Mouse (Mus musculus): ENCODE results near the gene B3galt4. TPM values are rescaled to one million over a fixed set of nuclear protein-coding genes. Genes with fewer than 3 reads are reported as not detected.

Gene B3galt4
- total and polyA plus RNA-seq, 3 experiments = 1.9 to 10.9 (median 3.6) TPM

GRCm38 (mm10) chr17:33925406-33926116, 25.7 kb downstream of the B3galt4 start:
- Histone ChIP-seq H3K36me3 (replicated peaks) (peaks cover 67% of the 10 kb centered on the region), H3K4me1 (ENCODE audit: insufficient read depth, low read depth, low read length) (peaks cover 69% of the 10 kb centered on the region), H3K4me3 (ENCODE audit: low read depth, low read length) (peak overlapping the region; percentile 45; the same call in 1 of the 2 replicates), H3K27me3 (ENCODE audit: insufficient read depth, low read length) (no peaks in the 10 kb centered on the region), H3K9me3 (replicated peaks) (no peaks in the 10 kb centered on the region)
- TF ChIP-seq CTCF (IDR thresholded peaks at IDR 0.05; ENCODE audit: low read depth, low read length) (0 out of 2 replicates have a peak, but pooled peaks have one; percentile 2), GATA2 (IDR thresholded peaks at IDR 0.05; ENCODE audit: borderline replicate concordance, low read depth, low read length) (no peak), TAL1 (conservative IDR thresholded peaks at IDR 0.05; ENCODE audit: low read depth, low read length) (no peak), POLR2AphosphoS5 (IDR thresholded peaks at IDR 0.05; ENCODE audit: insufficient replicate concordance, low read depth, low read length) (no peak), GATA1 (IDR thresholded peaks at IDR 0.05; ENCODE audit: borderline replicate concordance, low read length) (no peak)
- ATAC-seq (ENCODE audit: extremely low read depth, insufficient number of reproducible peaks, low FRiP score, poor library complexity, severe bottlenecking) = no peak
- no peak for DNase-seq (ENCODE audit: low spot score)

GRCm38 (mm10) chr17:33924577-33925283, 26.6 kb downstream of the B3galt4 start:
- peak overlapping the region; percentile 24; the same call in 1 of the 2 replicates for H3K4me3 ChIP-seq (ENCODE audit: low read depth, low read length)
- DNase-seq (ENCODE audit: low spot score) (no peak), ATAC-seq (ENCODE audit: extremely low read depth, insufficient number of reproducible peaks, low FRiP score, poor library complexity, severe bottlenecking) (peak; percentile 32; the same call in 1 of the 2 replicates)
- peaks cover 74% of the 10 kb centered on the region for H3K4me1 ChIP-seq (ENCODE audit: insufficient read depth, low read depth, low read length)
- H3K9me3 ChIP-seq (replicated peaks) = no peaks in the 10 kb centered on the region
- H3K36me3 ChIP-seq (replicated peaks) = peaks cover 67% of the 10 kb centered on the region
- TF ChIP-seq GATA2 (IDR thresholded peaks at IDR 0.05; ENCODE audit: borderline replicate concordance, low read depth, low read length) (no peak), CTCF (IDR thresholded peaks at IDR 0.05; ENCODE audit: low read depth, low read length) (peak; percentile 79)
- H3K27me3 ChIP-seq (ENCODE audit: insufficient read depth, low read length) = no peaks in the 10 kb centered on the region

GRCm38 (mm10) chr17:33921361-33921760, 29.9 kb downstream of the B3galt4 start:
- no peak overlapping the region for H3K4me3 ChIP-seq (ENCODE audit: low read depth, low read length)
- peaks cover 87% of the 10 kb centered on the region for H3K4me1 ChIP-seq (ENCODE audit: insufficient read depth, low read depth, low read length)
- H3K9me3 ChIP-seq (replicated peaks) = peaks cover 19% of the 10 kb centered on the region
- TF ChIP-seq TAL1 (conservative IDR thresholded peaks at IDR 0.05; ENCODE audit: low read depth, low read length) = no peak
- no peak for TF ChIP-seq CTCF (IDR thresholded peaks at IDR 0.05; ENCODE audit: low read depth, low read length)
- TF ChIP-seq GATA1 (IDR thresholded peaks at IDR 0.05; ENCODE audit: borderline replicate concordance, low read length) = no peak
- TF ChIP-seq POLR2AphosphoS5 (IDR thresholded peaks at IDR 0.05; ENCODE audit: insufficient replicate concordance, low read depth, low read length) = no peak
- no peak for TF ChIP-seq GATA2 (IDR thresholded peaks at IDR 0.05; ENCODE audit: borderline replicate concordance, low read depth, low read length)
- no peaks in the 10 kb centered on the region for H3K27me3 ChIP-seq (ENCODE audit: insufficient read depth, low read length)
- peaks cover 71% of the 10 kb centered on the region for H3K36me3 ChIP-seq (replicated peaks)
- no peak for ATAC-seq (ENCODE audit: extremely low read depth, insufficient number of reproducible peaks, low FRiP score, poor library complexity, severe bottlenecking)
- no peak for DNase-seq (ENCODE audit: low spot score)

- ATAC-seq (ENCODE audit: extremely low read depth, insufficient number of reproducible peaks, low FRiP score, poor library complexity, severe bottlenecking) (no peak), DNase-seq (ENCODE audit: low spot score) (peak; percentile 62)
- H3K9me3 ChIP-seq (replicated peaks) = peaks cover 19% of the 10 kb centered on the region
- H3K4me3 ChIP-seq (ENCODE audit: low read depth, low read length) = peak overlapping the region; percentile 92
- H3K4me1 ChIP-seq (ENCODE audit: insufficient read depth, low read depth, low read length) = peaks cover 79% of the 10 kb centered on the region
- TF ChIP-seq GATA1 (IDR thresholded peaks at IDR 0.05; ENCODE audit: borderline replicate concordance, low read length) = no peak
- TF ChIP-seq CTCF (IDR thresholded peaks at IDR 0.05; ENCODE audit: low read depth, low read length) = peak; percentile 79
- no peak for TF ChIP-seq POLR2AphosphoS5 (IDR thresholded peaks at IDR 0.05; ENCODE audit: insufficient replicate concordance, low read depth, low read length)
- no peak for TF ChIP-seq GATA2 (IDR thresholded peaks at IDR 0.05; ENCODE audit: borderline replicate concordance, low read depth, low read length)
- TF ChIP-seq TAL1 (conservative IDR thresholded peaks at IDR 0.05; ENCODE audit: low read depth, low read length) = no peak
- no peaks in the 10 kb centered on the region for H3K27me3 ChIP-seq (ENCODE audit: insufficient read depth, low read length)
- H3K36me3 ChIP-seq (replicated peaks) = peaks cover 62% of the 10 kb centered on the region
Measured at GRCm38 (mm10) chr17:33920282-33921097, 30.8 kb downstream of the B3galt4 start.

GRCm38 (mm10) chr17:33919351-33920281, 31.7 kb downstream of the B3galt4 start:
- peaks cover 19% of the 10 kb centered on the region for H3K9me3 ChIP-seq (replicated peaks)
- DNase-seq (ENCODE audit: low spot score) (peak; percentile 66), ATAC-seq (ENCODE audit: extremely low read depth, insufficient number of reproducible peaks, low FRiP score, poor library complexity, severe bottlenecking) (peak; percentile 46)
- TF ChIP-seq POLR2AphosphoS5 (IDR thresholded peaks at IDR 0.05; ENCODE audit: insufficient replicate concordance, low read depth, low read length) (no peak), CTCF (IDR thresholded peaks at IDR 0.05; ENCODE audit: low read depth, low read length) (no peak), TAL1 (conservative IDR thresholded peaks at IDR 0.05; ENCODE audit: low read depth, low read length) (no peak), GATA2 (IDR thresholded peaks at IDR 0.05; ENCODE audit: borderline replicate concordance, low read depth, low read length) (no peak), GATA1 (IDR thresholded peaks at IDR 0.05; ENCODE audit: borderline replicate concordance, low read length) (no peak)
- H3K36me3 ChIP-seq (replicated peaks) = peaks cover 62% of the 10 kb centered on the region
- H3K4me1 ChIP-seq (ENCODE audit: insufficient read depth, low read depth, low read length) = peaks cover 77% of the 10 kb centered on the region
- peak overlapping the region; percentile 92 for H3K4me3 ChIP-seq (ENCODE audit: low read depth, low read length)
- H3K27me3 ChIP-seq (ENCODE audit: insufficient read depth, low read length) = no peaks in the 10 kb centered on the region

All from G1E (cell line).